Mouse (Mus musculus) stomach, embryonic 15.5 days (tissue): ENCODE data around the gene Klhl41. TPM values are rescaled to one million over a fixed set of nuclear protein-coding genes. Genes with fewer than 3 reads are reported as not detected.

Experiments used
- ATAC-seq: fragments of 200-750 bp; cut with Nextera tagmentation; 2 replicates; pipeline ENCODE4 v1.8.0; 2017; ENCODE audit warnings: low read depth, moderate number of reproducible peaks, moderate TSS enrichment; ENCODE audit not compliant: insufficient read depth, low FRiP score
- H3K27ac ChIP-seq: fragments of 300-500 bp; sonication (generic); 2 replicates; pipeline ENCODE4 v1.5.1; 2015; ENCODE audit warnings: mild to moderate bottlenecking, inconsistent platforms
- H3K27me3 ChIP-seq: fragments of 300-500 bp; sonication (generic); replicated peaks from 2 replicates; pipeline ENCODE4 v1.6.1; 2015; ENCODE audit warnings: inconsistent platforms
- H3K36me3 ChIP-seq: fragments of 300-500 bp; sonication (generic); 2 replicates; pipeline ENCODE4 v1.6.1; 2015; ENCODE audit warnings: inconsistent platforms
- H3K4me1 ChIP-seq: fragments of 300-500 bp; sonication (generic); 2 replicates; pipeline ENCODE4 v1.6.1; 2015; ENCODE audit warnings: inconsistent platforms
- H3K4me2 ChIP-seq: fragments of 300-500 bp; sonication (generic); 2 replicates; pipeline ENCODE4 v1.6.1; 2015; ENCODE audit warnings: mild to moderate bottlenecking, inconsistent platforms
- H3K4me3 ChIP-seq: fragments of 300-500 bp; sonication (generic); replicated peaks from 2 replicates; pipeline ENCODE4 v1.5.1; 2015; ENCODE audit warnings: inconsistent platforms
- H3K9ac ChIP-seq: fragments of 300-500 bp; sonication (generic); 2 replicates; pipeline ENCODE4 v1.6.1; 2015; ENCODE audit warnings: inconsistent platforms
- H3K9me3 ChIP-seq: fragments of 300-500 bp; sonication (generic); 2 replicates; pipeline ENCODE4 v1.6.1; 2016; ENCODE audit warnings: inconsistent platforms
- WGBS: fragments of 180-500 bp; shearing (Covaris S2); methylation state at CpG from one replicate; pipeline ENCODE4 v1.1.7; 2015; 5-methylcytosine and 5-hydroxymethylcytosine counted together
- polyA plus RNA-seq: library from polyadenylated mRNA; unstranded; fragments of >200 nt; fragmentation: Nextera tagmentation; extraction: Ambion mirVana; gene quantifications from 2 replicates; pipeline ENCODE4 v1.2.1, GENCODE M21; 2015

The Klhl41 gene
- polyA plus RNA-seq, 1 experiment from 2014 or later = 0.24 TPM

GRCm38 (mm10) chr2:69723519-69723825, 53.6 kb downstream of the Klhl41 start:
- no peaks in the 10 kb centered on the region for H3K27me3 ChIP-seq
- no peaks in the 10 kb centered on the region for H3K36me3 ChIP-seq
- WGBS = 1% methylated on average over 13 of the region's 13 CpGs
- peak overlapping the region; percentile 70 for H3K4me2 ChIP-seq
- ATAC-seq = no peak
- H3K9ac ChIP-seq = peak overlapping the region; percentile 93
- peak overlapping the region; percentile 99 for H3K4me3 ChIP-seq
- peak overlapping the region; percentile 93 for H3K27ac ChIP-seq
- H3K9me3 ChIP-seq = no peaks in the 10 kb centered on the region
- H3K4me1 ChIP-seq = 0 out of 2 replicates have a peak, but pooled peaks cover 4% of the 10 kb centered on the region

Other genes with a start within 250 kb of the Klhl41 start
- gene Lrp2, start 84.1 kb upstream of the Klhl41 start, polyA plus RNA-seq = 0.78 and 1.1 TPM in 2 replicates
- gene Bbs5, start 22.9 kb upstream of the Klhl41 start, polyA plus RNA-seq = 12.5 and 16.0 TPM in 2 replicates
- 9.0 and 9.8 TPM in 2 replicates for gene Fastkd1, start 43.4 kb downstream of the Klhl41 start, polyA plus RNA-seq
- 124 and 152 TPM in 2 replicates for gene Ppig, start 52.4 kb downstream of the Klhl41 start, polyA plus RNA-seq
- 1.4 and 2.2 TPM in 2 replicates for gene Ccdc173, start 119.5 kb downstream of the Klhl41 start, polyA plus RNA-seq
- 22.1 and 23.0 TPM in 2 replicates for gene Phospho2, start 119.5 kb downstream of the Klhl41 start, polyA plus RNA-seq
- 37.0 and 37.8 TPM in 2 replicates for gene Klhl23, start 151.8 kb downstream of the Klhl41 start, polyA plus RNA-seq
- 309 and 316 TPM in 2 replicates for gene Ssb, start 191.4 kb downstream of the Klhl41 start, polyA plus RNA-seq
- 39.7 and 45.9 TPM in 2 replicates for gene Mettl5, start 215.5 kb downstream of the Klhl41 start, polyA plus RNA-seq
- 12.8 and 13.3 TPM in 2 replicates for gene Ubr3, start 227.1 kb downstream of the Klhl41 start, polyA plus RNA-seq